Mouse (Mus musculus): Measurements from ENCODE around the gene Gm2012. TPM values are rescaled to one million over a fixed set of nuclear protein-coding genes. Genes with fewer than 3 reads are reported as not detected.

The Gm2012 gene
- total RNA-seq (2023; ENCODE audit: inconsistent age) = not detected in 4 replicates

DNA sequence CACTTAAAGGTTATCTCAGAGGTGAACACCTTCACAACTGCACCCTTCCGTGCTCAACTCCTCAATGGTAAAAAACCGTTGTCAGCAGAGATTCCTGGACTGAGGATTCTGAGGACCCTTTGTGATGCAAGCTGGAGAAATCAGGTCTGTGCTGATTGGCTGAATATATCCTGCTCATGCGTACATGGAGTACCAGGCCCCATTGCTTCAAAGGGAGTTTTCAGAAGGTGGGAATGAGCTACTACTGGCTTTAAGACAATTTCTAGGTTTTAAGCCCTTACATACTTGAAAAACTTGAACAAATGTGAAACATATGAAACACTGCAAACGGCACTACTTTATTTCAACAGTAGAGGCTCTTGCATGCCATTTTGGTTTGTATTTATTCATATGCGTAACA, at the start of gene Gm2012:
Gene Gm2012 (minus strand): TSS at position 101 of the 400 bp plus-strand sequence.

Other genes with a start within 250 kb of the Gm2012 start
- gene Gm5168, start 180.3 kb downstream of the Gm2012 start, total RNA-seq (2023; ENCODE audit: inconsistent age) = not detected in 4 replicates
- not detected in 4 replicates for gene Gm2030, start 78.7 kb upstream of the Gm2012 start, total RNA-seq (2023; ENCODE audit: inconsistent age)

Data from B cell, adult (primary cell).